Mouse (Mus musculus) megakaryocyte, embryonic 14.5 days (primary cell): ENCODE measurements around the gene Osbpl6. TPM values are rescaled to one million over a fixed set of nuclear protein-coding genes. Genes with fewer than 3 reads are reported as not detected.
"Not testable (repeated sequence)": the region's sequence is repeated elsewhere in the genome, so short reads cannot be mapped to it uniquely, and the experiment has no call there.

Experiments
- H3K27me3 ChIP-seq: replicated peaks from 2 replicates; pipeline ENCODE3; 2012; ENCODE audit warnings: inconsistent platforms
- H3K36me3 ChIP-seq: replicated peaks from 2 replicates; pipeline ENCODE3; 2012; ENCODE audit warnings: low read length, inconsistent platforms, mixed read lengths
- H3K4me1 ChIP-seq: 2 replicates; pipeline ENCODE4 v1.6.1; 2012; ENCODE audit warnings: inconsistent platforms
- H3K4me3 ChIP-seq: replicated peaks from 2 replicates; pipeline ENCODE3; 2012; ENCODE audit warnings: moderate library complexity, mild to moderate bottlenecking, inconsistent platforms
- H3K9me3 ChIP-seq: 2 replicates; pipeline ENCODE4 v1.6.1; 2012; ENCODE audit warnings: inconsistent platforms
- FLI1 ChIP-seq: IDR thresholded peaks from 2 replicates; pipeline ENCODE4 v1.6.1; 2012; ENCODE audit warnings: low read length, inconsistent platforms, mixed read lengths
- GATA1 ChIP-seq: IDR thresholded peaks from 3 replicates; pipeline ENCODE4 v1.6.1; 2012; ENCODE audit warnings: mixed read lengths, low read length, inconsistent platforms, borderline replicate concordance
- polyA plus RNA-seq: library from polyadenylated mRNA; stranded (reverse); fragments of >175 nt; gene quantifications from 2 replicates; pipeline ENCODE4 v1.2.3, GENCODE M21; 2012; ENCODE audit warnings: low replicate concordance; ENCODE audit not compliant: insufficient read depth

The Osbpl6 gene
- polyA plus RNA-seq, 1 experiment: not detected

GRCm38 (mm10) chr2:76621724-76622123 is 215.4 kb downstream of the Osbpl6 start:
- Histone ChIP-seq H3K36me3 (peaks cover 36% of the 10 kb centered on the region), H3K4me3 (no peak overlapping the region), H3K27me3 (no peaks in the 10 kb centered on the region), H3K9me3 (peaks cover 26% of the 10 kb centered on the region), H3K4me1 (no peaks in the 10 kb centered on the region)
- no peak for TF ChIP-seq GATA1

GRCm38 (mm10) chr2:76622316-76622715 is 216.0 kb downstream of the Osbpl6 start:
- Histone ChIP-seq H3K36me3 (peaks cover 42% of the 10 kb centered on the region), H3K9me3 (peaks cover 28% of the 10 kb centered on the region)
- H3K27me3 ChIP-seq, H3K4me1 ChIP-seq, H3K4me3 ChIP-seq: not testable (repeated sequence)

- H3K9me3 ChIP-seq: peaks cover 16% of the 10 kb centered on the region
- no peaks in the 10 kb centered on the region for H3K4me1 ChIP-seq
- peaks cover 88% of the 10 kb centered on the region for H3K36me3 ChIP-seq
- H3K27me3 ChIP-seq: no peaks in the 10 kb centered on the region
- no peak overlapping the region for H3K4me3 ChIP-seq
- no peak for TF ChIP-seq FLI1
- no peak for TF ChIP-seq GATA1
These were observed 224.0 kb downstream of the Osbpl6 start for GRCm38 (mm10) chr2:76630293-76630692.

- H3K9me3 ChIP-seq: peaks cover 4% of the 10 kb centered on the region
- H3K4me1 ChIP-seq: no peaks in the 10 kb centered on the region
- peaks cover 91% of the 10 kb centered on the region for H3K36me3 ChIP-seq
- H3K27me3 ChIP-seq: no peaks in the 10 kb centered on the region
- no peak overlapping the region for H3K4me3 ChIP-seq
- TF ChIP-seq GATA1 (no peak), FLI1 (no peak)
These were observed 225.3 kb downstream of the Osbpl6 start for GRCm38 (mm10) chr2:76631600-76631999.

GRCm38 (mm10) chr2:76639637-76640036 is 233.3 kb downstream of the Osbpl6 start:
- H3K4me1 ChIP-seq: peaks cover 19% of the 10 kb centered on the region
- no peaks in the 10 kb centered on the region for H3K27me3 ChIP-seq
- H3K4me3 ChIP-seq: no peak overlapping the region
- no peaks in the 10 kb centered on the region for H3K9me3 ChIP-seq
- peaks cover 93% of the 10 kb centered on the region for H3K36me3 ChIP-seq
- TF ChIP-seq GATA1: no peak
- no peak for TF ChIP-seq FLI1

- no peaks in the 10 kb centered on the region for H3K27me3 ChIP-seq
- H3K36me3 ChIP-seq: peaks cover 56% of the 10 kb centered on the region
- TF ChIP-seq GATA1 (no peak), FLI1 (no peak)
- H3K4me3 ChIP-seq: peak overlapping the region; percentile 65
- peaks cover 43% of the 10 kb centered on the region for H3K4me1 ChIP-seq
- no peaks in the 10 kb centered on the region for H3K9me3 ChIP-seq
These were observed 237.5 kb downstream of the Osbpl6 start for GRCm38 (mm10) chr2:76643801-76644200.

- H3K4me3 ChIP-seq: peak overlapping the region; percentile 94
- no peak for TF ChIP-seq GATA1
- no peak for TF ChIP-seq FLI1
- peaks cover 19% of the 10 kb centered on the region for H3K36me3 ChIP-seq
- H3K4me1 ChIP-seq: peaks cover 40% of the 10 kb centered on the region
- no peaks in the 10 kb centered on the region for H3K9me3 ChIP-seq
- no peaks in the 10 kb centered on the region for H3K27me3 ChIP-seq
These were observed 241.1 kb downstream of the Osbpl6 start for GRCm38 (mm10) chr2:76647441-76647869.

- Histone ChIP-seq H3K9me3 (no peaks in the 10 kb centered on the region), H3K4me1 (peaks cover 40% of the 10 kb centered on the region), H3K27me3 (no peaks in the 10 kb centered on the region), H3K36me3 (peaks cover 14% of the 10 kb centered on the region), H3K4me3 (peak within 1 kb of the TSS; percentile 94)
- TF ChIP-seq FLI1: no peak
- TF ChIP-seq GATA1: no peak
These were observed 241.7 kb downstream of the Osbpl6 start, which contains the start of the genes Prkra and Pjvk for GRCm38 (mm10) chr2:76647883-76648570. Prkra (minus strand) TSS chr2:76648015. Pjvk (plus strand) TSS chr2:76648476.

GRCm38 (mm10) chr2:76648666-76649141 is 242.4 kb downstream of the Osbpl6 start:
- H3K4me1 ChIP-seq: peaks cover 34% of the 10 kb centered on the region
- no peaks in the 10 kb centered on the region for H3K27me3 ChIP-seq
- peaks cover 7% of the 10 kb centered on the region for H3K36me3 ChIP-seq
- H3K9me3 ChIP-seq: no peaks in the 10 kb centered on the region
- TF ChIP-seq GATA1 (no peak), FLI1 (no peak)
- peak overlapping the region; percentile 94 for H3K4me3 ChIP-seq

Other genes with a start within 250 kb of the Osbpl6 start
- not detected in 2 replicates for gene Pde11a, start 67.7 kb upstream of the Osbpl6 start, polyA plus RNA-seq
- gene Cyct, start 46.1 kb upstream of the Osbpl6 start, polyA plus RNA-seq: not detected in 2 replicates
- 1.2 and 5.3 TPM in 2 replicates for gene Rbm45, start 36.5 kb upstream of the Osbpl6 start, polyA plus RNA-seq
- 2.1 and 12.2 TPM in 2 replicates for gene Prkra, start 241.5 kb downstream of the Osbpl6 start, polyA plus RNA-seq
- gene Pjvk, start 242.0 kb downstream of the Osbpl6 start, polyA plus RNA-seq: not detected in 2 replicates